Mouse (Mus musculus): Measurements from ENCODE around the gene Nme3. TPM values are rescaled to one million over a fixed set of nuclear protein-coding genes. Genes with fewer than 3 reads are reported as not detected.

Gene Nme3
- polyA plus RNA-seq, 1 experiment from 2014 or later, result 43.9 TPM

- Histone ChIP-seq H3K4me3 (ENCODE audit: control insufficient read depth in 1 of 2, insufficient read depth in 1 of 2, low read depth in 1 of 2, low read length in 2 of 2) (peak overlapping the region; percentile 69 to 81), H3K9ac (ENCODE audit: low read length) (peak overlapping the region; percentile 91), H3K9me3 (ENCODE audit: control insufficient read depth, low read length) (no peaks in the 10 kb centered on the region), H3K27ac (replicated peaks in 1 of 2; ENCODE audit: control insufficient read depth in 1 of 2, insufficient read depth in 1 of 2, low read depth in 2 of 2, low read length in 2 of 2) (peak overlapping the region; percentile 75 to 84), H3K36me3 (ENCODE audit: control insufficient read depth, insufficient read depth, low read length) (peaks cover 70% of the 10 kb centered on the region), H3K27me3 (ENCODE audit: control insufficient read depth, insufficient read depth, low read length) (no peaks in the 10 kb centered on the region), H3K4me1 (ENCODE audit: control insufficient read depth in 2 of 2, insufficient read depth in 2 of 2, low read length in 2 of 2) (peaks cover 13 to 36% of the 10 kb centered on the region in 2 experiments), H3K4me2 (ENCODE audit: low read length) (peak overlapping the region; percentile 72)
- WGBS, result 14% methylated on average over 23 of the region's 23 CpGs
- no peak; the same call in 1 of the 2 replicates for ATAC-seq (ENCODE audit: insufficient number of reproducible peaks, insufficient read depth, low FRiP score, low read depth)
Measured at GRCm38 (mm10) chr17:24895571-24896240, 594 bp upstream of the Nme3 start.

- H3K36me3 ChIP-seq (ENCODE audit: control insufficient read depth, insufficient read depth, low read length), result peaks cover 70% of the 10 kb centered on the region
- no peak for ATAC-seq (ENCODE audit: insufficient number of reproducible peaks, insufficient read depth, low FRiP score, low read depth)
- H3K9me3 ChIP-seq (ENCODE audit: control insufficient read depth, low read length), result no peaks in the 10 kb centered on the region
- peak overlapping the region; percentile 69 to 81 for H3K4me3 ChIP-seq (ENCODE audit: control insufficient read depth in 1 of 2, insufficient read depth in 1 of 2, low read depth in 1 of 2, low read length in 2 of 2)
- peak overlapping the region; percentile 91 for H3K9ac ChIP-seq (ENCODE audit: low read length)
- peaks cover 13 to 36% of the 10 kb centered on the region in 2 experiments for H3K4me1 ChIP-seq (ENCODE audit: control insufficient read depth in 2 of 2, insufficient read depth in 2 of 2, low read length in 2 of 2)
- 0 out of 4 replicates have a peak overlapping the region, but pooled peaks of 1 of the 2 experiments have one; percentile 84 for H3K27ac ChIP-seq (replicated peaks in 1 of 2; ENCODE audit: control insufficient read depth in 1 of 2, insufficient read depth in 1 of 2, low read depth in 2 of 2, low read length in 2 of 2)
- H3K4me2 ChIP-seq (ENCODE audit: low read length), result peak overlapping the region; percentile 72
- no peaks in the 10 kb centered on the region for H3K27me3 ChIP-seq (ENCODE audit: control insufficient read depth, insufficient read depth, low read length)
- 50% methylated on average over 11 of the region's 11 CpGs for WGBS
Measured at GRCm38 (mm10) chr17:24896993-24897269, 631 bp downstream of the Nme3 start.

- Histone ChIP-seq H3K9me3 (ENCODE audit: control insufficient read depth, low read length) (no peaks in the 10 kb centered on the region), H3K4me3 (ENCODE audit: control insufficient read depth in 1 of 2, insufficient read depth in 1 of 2, low read depth in 1 of 2, low read length in 2 of 2) (no peak overlapping the region; a peak in 1 of 4 replicates), H3K27me3 (ENCODE audit: control insufficient read depth, insufficient read depth, low read length) (no peaks in the 10 kb centered on the region), H3K36me3 (ENCODE audit: control insufficient read depth, insufficient read depth, low read length) (peaks cover 70% of the 10 kb centered on the region), H3K4me1 (ENCODE audit: control insufficient read depth in 2 of 2, insufficient read depth in 2 of 2, low read length in 2 of 2) (peaks cover 13 to 36% of the 10 kb centered on the region in 2 experiments), H3K27ac (replicated peaks in 1 of 2; ENCODE audit: control insufficient read depth in 1 of 2, insufficient read depth in 1 of 2, low read depth in 2 of 2, low read length in 2 of 2) (no peak overlapping the region), H3K4me2 (ENCODE audit: low read length) (peak overlapping the region; percentile 72; the same call in 1 of the 2 replicates), H3K9ac (ENCODE audit: low read length) (no peak overlapping the region; the same call in 1 of the 2 replicates)
- ATAC-seq (ENCODE audit: insufficient number of reproducible peaks, insufficient read depth, low FRiP score, low read depth), result no peak
- WGBS, result 75% methylated on average over 4 of the region's 4 CpGs
Measured at GRCm38 (mm10) chr17:24897600-24897999, 1.3 kb downstream of the Nme3 start.

GRCm38 (mm10) chr17:24898041-24898854 lies 1.9 kb downstream of the Nme3 start:
- H3K4me3 ChIP-seq (ENCODE audit: control insufficient read depth in 1 of 2, insufficient read depth in 1 of 2, low read depth in 1 of 2, low read length in 2 of 2), result no peak overlapping the region

GRCm38 (mm10) chr17:24899153-24899552 lies 2.9 kb downstream of the Nme3 start:
- Histone ChIP-seq H3K36me3 (ENCODE audit: control insufficient read depth, insufficient read depth, low read length) (peaks cover 73% of the 10 kb centered on the region), H3K9ac (ENCODE audit: low read length) (no peak overlapping the region), H3K27ac (replicated peaks in 1 of 2; ENCODE audit: control insufficient read depth in 1 of 2, insufficient read depth in 1 of 2, low read depth in 2 of 2, low read length in 2 of 2) (peak overlapping the region in 1 of 2 experiments; percentile 28; a peak in 1 of 4 replicates), H3K4me1 (ENCODE audit: control insufficient read depth in 2 of 2, insufficient read depth in 2 of 2, low read length in 2 of 2) (peaks cover 10 to 31% of the 10 kb centered on the region in 2 experiments), H3K9me3 (ENCODE audit: control insufficient read depth, low read length) (no peaks in the 10 kb centered on the region), H3K4me2 (ENCODE audit: low read length) (no peak overlapping the region), H3K27me3 (ENCODE audit: control insufficient read depth, insufficient read depth, low read length) (no peaks in the 10 kb centered on the region), H3K4me3 (ENCODE audit: control insufficient read depth in 1 of 2, insufficient read depth in 1 of 2, low read depth in 1 of 2, low read length in 2 of 2) (no peak overlapping the region)
- 59% methylated on average over 5 of the region's 5 CpGs for WGBS
- ATAC-seq (ENCODE audit: insufficient number of reproducible peaks, insufficient read depth, low FRiP score, low read depth), result 0 out of 2 replicates have a peak, but pooled peaks have one; percentile 11

More at GRCm38 (mm10) chr17:24898041-24898854, 1.9 kb downstream of the Nme3 start:
- no peak for ATAC-seq (ENCODE audit: insufficient number of reproducible peaks, insufficient read depth, low FRiP score, low read depth)
- WGBS, result 79% methylated on average over 4 of the region's 4 CpGs
- Histone ChIP-seq H3K4me1 (ENCODE audit: control insufficient read depth in 2 of 2, insufficient read depth in 2 of 2, low read length in 2 of 2) (peaks cover 13 to 36% of the 10 kb centered on the region in 2 experiments), H3K9ac (ENCODE audit: low read length) (no peak overlapping the region; the same call in 1 of the 2 replicates), H3K4me2 (ENCODE audit: low read length) (no peak overlapping the region), H3K27ac (replicated peaks in 1 of 2; ENCODE audit: control insufficient read depth in 1 of 2, insufficient read depth in 1 of 2, low read depth in 2 of 2, low read length in 2 of 2) (peak overlapping the region in 1 of 2 experiments; percentile 28; a peak in 1 of 4 replicates), H3K27me3 (ENCODE audit: control insufficient read depth, insufficient read depth, low read length) (no peaks in the 10 kb centered on the region), H3K36me3 (ENCODE audit: control insufficient read depth, insufficient read depth, low read length) (peaks cover 70% of the 10 kb centered on the region), H3K9me3 (ENCODE audit: control insufficient read depth, low read length) (no peaks in the 10 kb centered on the region)

GRCm38 (mm10) chr17:24900014-24900413 lies 3.7 kb downstream of the Nme3 start:
- WGBS, result 96% methylated on average over 6 of the region's 6 CpGs
- Histone ChIP-seq H3K36me3 (ENCODE audit: control insufficient read depth, insufficient read depth, low read length) (peaks cover 81% of the 10 kb centered on the region), H3K27me3 (ENCODE audit: control insufficient read depth, insufficient read depth, low read length) (no peaks in the 10 kb centered on the region), H3K9me3 (ENCODE audit: control insufficient read depth, low read length) (no peaks in the 10 kb centered on the region), H3K4me2 (ENCODE audit: low read length) (no peak overlapping the region), H3K4me3 (ENCODE audit: control insufficient read depth in 1 of 2, insufficient read depth in 1 of 2, low read depth in 1 of 2, low read length in 2 of 2) (no peak overlapping the region), H3K4me1 (ENCODE audit: control insufficient read depth in 2 of 2, insufficient read depth in 2 of 2, low read length in 2 of 2) (peaks cover 7 to 28% of the 10 kb centered on the region in 2 experiments), H3K27ac (replicated peaks in 1 of 2; ENCODE audit: control insufficient read depth in 1 of 2, insufficient read depth in 1 of 2, low read depth in 2 of 2, low read length in 2 of 2) (no peak overlapping the region), H3K9ac (ENCODE audit: low read length) (no peak overlapping the region)
- ATAC-seq (ENCODE audit: insufficient number of reproducible peaks, insufficient read depth, low FRiP score, low read depth), result no peak

- Histone ChIP-seq H3K4me3 (ENCODE audit: control insufficient read depth in 1 of 2, insufficient read depth in 1 of 2, low read depth in 1 of 2, low read length in 2 of 2) (no peak overlapping the region), H3K27ac (replicated peaks in 1 of 2; ENCODE audit: control insufficient read depth in 1 of 2, insufficient read depth in 1 of 2, low read depth in 2 of 2, low read length in 2 of 2) (no peak overlapping the region), H3K9me3 (ENCODE audit: control insufficient read depth, low read length) (no peaks in the 10 kb centered on the region), H3K27me3 (ENCODE audit: control insufficient read depth, insufficient read depth, low read length) (no peaks in the 10 kb centered on the region), H3K4me1 (ENCODE audit: control insufficient read depth in 2 of 2, insufficient read depth in 2 of 2, low read length in 2 of 2) (peaks cover under 1 to 17% of the 10 kb centered on the region in 2 experiments), H3K9ac (ENCODE audit: low read length) (no peak overlapping the region), H3K36me3 (ENCODE audit: control insufficient read depth, insufficient read depth, low read length) (peaks cover 100% of the 10 kb centered on the region), H3K4me2 (ENCODE audit: low read length) (no peak overlapping the region)
- ATAC-seq (ENCODE audit: insufficient number of reproducible peaks, insufficient read depth, low FRiP score, low read depth), result no peak
- 85% methylated on average over 5 of the region's 5 CpGs for WGBS
Measured at GRCm38 (mm10) chr17:24902124-24902523, 5.8 kb downstream of the Nme3 start.
